Mouse (Mus musculus) lung, adult 2 months (tissue): ENCODE measurements around the gene Tmem258.

Experiments
- CTCF ChIP-seq: fragments of 200-500 bp; IDR thresholded peaks from 2 replicates; pipeline ENCODE4 v1.5.1; 2011; ENCODE audit warnings: mild to moderate bottlenecking, low read length, control low read depth; ENCODE audit not compliant: insufficient read depth
- POLR2A ChIP-seq: fragments of 200-500 bp; IDR thresholded peaks from 2 replicates; pipeline ENCODE4 v1.6.1; 2011; ENCODE audit warnings: low read depth, mild to moderate bottlenecking, control low read depth, low read length, borderline replicate concordance; ENCODE audit errors: extremely low read depth

DNA sequence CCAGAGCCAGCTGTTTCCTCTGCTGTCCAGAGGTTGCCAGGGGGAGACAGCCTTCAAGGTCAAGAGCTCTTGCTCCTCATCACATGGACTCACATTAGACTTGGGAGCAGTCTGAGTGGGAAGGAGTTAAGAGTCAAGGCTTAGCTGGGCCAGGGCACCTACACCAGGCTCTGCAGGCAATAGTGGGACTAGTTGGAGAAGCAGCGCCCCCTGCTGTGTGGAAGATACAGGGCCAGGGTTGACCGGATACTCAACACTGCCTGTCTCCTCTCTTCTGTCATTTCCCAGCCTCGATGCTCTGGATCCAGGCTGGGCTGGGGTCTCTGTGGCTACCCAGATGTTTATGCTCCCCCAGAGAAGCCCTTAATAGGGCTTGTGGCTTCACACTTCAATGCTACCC lies 40.4 kb downstream of the Tmem258 start:
- TF ChIP-seq CTCF, result peak; percentile 57
- TF ChIP-seq POLR2A, result no peak
